Mouse (Mus musculus) midbrain, embryonic 13.5 days (tissue): ENCODE results near the gene Echdc3. TPM values are rescaled to one million over a fixed set of nuclear protein-coding genes. Genes with fewer than 3 reads are reported as not detected.

Source experiments
- ATAC-seq: fragments of 200-750 bp; cut with Nextera tagmentation; 2 replicates; pipeline ENCODE4 v1.8.0; 2017; ENCODE audit warnings: mild to moderate bottlenecking, moderate TSS enrichment, moderate library complexity
- H3K27ac ChIP-seq: fragments of 300-500 bp; sonication (generic); 2 replicates; pipeline ENCODE4 v1.5.1; 2015; ENCODE audit warnings: inconsistent platforms, mild to moderate bottlenecking, moderate library complexity
- H3K27me3 ChIP-seq: fragments of 300-500 bp; sonication (generic); 2 replicates; pipeline ENCODE4 v1.6.1; 2015; ENCODE audit warnings: mild to moderate bottlenecking, inconsistent platforms
- H3K36me3 ChIP-seq: fragments of 300-500 bp; sonication (generic); 2 replicates; pipeline ENCODE4 v1.6.1; 2015; ENCODE audit warnings: mild to moderate bottlenecking, inconsistent platforms
- H3K4me1 ChIP-seq: fragments of 300-500 bp; sonication (generic); replicated peaks from 2 replicates; pipeline ENCODE4 v1.6.1; 2015; ENCODE audit warnings: inconsistent platforms
- H3K4me2 ChIP-seq: fragments of 300-500 bp; sonication (generic); replicated peaks from 2 replicates; pipeline ENCODE4 v1.6.1; 2015; ENCODE audit warnings: moderate library complexity, mild to moderate bottlenecking, inconsistent platforms
- H3K4me3 ChIP-seq: fragments of 300-500 bp; sonication (generic); replicated peaks from 2 replicates; pipeline ENCODE4 v1.5.1; 2015; ENCODE audit warnings: mild to moderate bottlenecking, inconsistent platforms
- H3K9ac ChIP-seq: fragments of 300-500 bp; sonication (generic); replicated peaks from 2 replicates; pipeline ENCODE4 v1.6.1; 2015; ENCODE audit warnings: mild to moderate bottlenecking, inconsistent platforms
- H3K9me3 ChIP-seq: fragments of 300-500 bp; sonication (generic); 2 replicates; pipeline ENCODE4 v1.6.1; 2016; ENCODE audit warnings: mild to moderate bottlenecking, inconsistent platforms
- WGBS: fragments of 180-500 bp; shearing (Covaris S2); methylation state at CpG from one replicate; pipeline ENCODE4 v1.1.7; 2015; 5-methylcytosine and 5-hydroxymethylcytosine counted together
- polyA plus RNA-seq: library from polyadenylated mRNA; unstranded; fragments of >200 nt; fragmentation: Nextera tagmentation; extraction: Ambion mirVana; gene quantifications from 2 replicates; pipeline ENCODE4 v1.2.1, GENCODE M21; 2015

The Echdc3 gene
- polyA plus RNA-seq, 1 experiment from 2014 or later, result 1.9 TPM

DNA sequence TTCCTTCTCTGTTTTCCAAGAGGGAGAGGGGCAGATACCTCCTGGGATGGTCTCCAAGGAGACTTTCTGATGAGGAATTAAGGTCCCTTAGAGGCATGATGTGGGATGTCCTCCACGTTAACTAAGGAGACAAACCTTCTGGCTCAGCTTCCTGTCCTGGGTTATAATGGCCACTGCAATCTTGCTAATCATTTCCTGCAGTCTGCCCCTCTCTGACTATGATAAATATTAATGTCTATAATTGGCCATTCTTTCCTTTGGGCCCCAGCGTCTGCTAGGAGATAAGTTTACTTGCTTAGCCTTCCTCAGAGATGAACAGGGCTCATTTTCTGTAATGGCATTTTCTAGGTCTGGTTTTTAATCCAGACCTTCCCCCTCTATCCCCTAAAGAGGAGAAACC lies 53.1 kb downstream of the Echdc3 start:
- WGBS, result 66% methylated on average over 2 of the region's 2 CpGs
- no peak for ATAC-seq
- Histone ChIP-seq H3K4me2 (no peak overlapping the region), H3K4me3 (no peak overlapping the region), H3K36me3 (no peaks in the 10 kb centered on the region), H3K9me3 (no peaks in the 10 kb centered on the region), H3K9ac (no peak overlapping the region), H3K27ac (no peak overlapping the region), H3K4me1 (no peaks in the 10 kb centered on the region), H3K27me3 (no peaks in the 10 kb centered on the region)

DNA sequence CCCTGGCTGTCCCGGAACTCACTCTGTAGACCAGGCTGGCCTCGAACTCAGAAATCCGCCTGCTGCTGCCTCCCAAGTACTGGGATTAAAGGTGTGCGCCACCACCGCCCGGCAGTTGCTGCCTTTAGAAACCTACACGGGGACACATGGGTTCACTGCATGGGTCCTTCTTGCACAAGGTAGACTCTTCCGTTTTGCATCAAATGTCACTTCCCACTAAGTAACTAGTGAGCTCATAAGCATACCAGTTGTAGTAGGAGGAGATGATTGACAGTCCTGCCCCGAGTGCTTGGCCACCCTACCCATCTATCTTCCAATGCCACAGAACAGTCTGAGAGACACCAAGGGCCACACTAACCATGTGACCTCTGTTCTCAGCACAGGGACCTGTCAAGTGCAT lies 53.6 kb downstream of the Echdc3 start:
- no peak overlapping the region for H3K27ac ChIP-seq
- no peak overlapping the region for H3K4me2 ChIP-seq
- no peak overlapping the region for H3K4me3 ChIP-seq
- no peaks in the 10 kb centered on the region for H3K4me1 ChIP-seq
- ATAC-seq, result no peak
- H3K27me3 ChIP-seq, result no peaks in the 10 kb centered on the region
- H3K36me3 ChIP-seq, result no peaks in the 10 kb centered on the region
- H3K9ac ChIP-seq, result no peak overlapping the region
- H3K9me3 ChIP-seq, result no peaks in the 10 kb centered on the region
- WGBS, result 94% methylated on average over 9 of the region's 9 CpGs

- ATAC-seq, result no peak
- H3K36me3 ChIP-seq, result no peaks in the 10 kb centered on the region
- no peaks in the 10 kb centered on the region for H3K9me3 ChIP-seq
- H3K27ac ChIP-seq, result no peak overlapping the region
- H3K9ac ChIP-seq, result no peak overlapping the region
- no peaks in the 10 kb centered on the region for H3K27me3 ChIP-seq
- H3K4me3 ChIP-seq, result no peak overlapping the region
- 93% methylated on average over 7 of the region's 7 CpGs for WGBS
- no peaks in the 10 kb centered on the region for H3K4me1 ChIP-seq
- no peak overlapping the region for H3K4me2 ChIP-seq
These were observed 55.2 kb downstream of the Echdc3 start for GRCm38 (mm10) chr2:6157635-6158034.

- no peak overlapping the region for H3K27ac ChIP-seq
- H3K4me2 ChIP-seq, result no peak overlapping the region
- H3K9me3 ChIP-seq, result no peaks in the 10 kb centered on the region
- no peaks in the 10 kb centered on the region for H3K36me3 ChIP-seq
- H3K4me3 ChIP-seq, result no peak overlapping the region
- no peaks in the 10 kb centered on the region for H3K4me1 ChIP-seq
- 93% methylated on average over 4 of the region's 4 CpGs for WGBS
- H3K9ac ChIP-seq, result no peak overlapping the region
- H3K27me3 ChIP-seq, result no peaks in the 10 kb centered on the region
- no peak for ATAC-seq
These were observed 55.6 kb downstream of the Echdc3 start for GRCm38 (mm10) chr2:6157208-6157607.

DNA sequence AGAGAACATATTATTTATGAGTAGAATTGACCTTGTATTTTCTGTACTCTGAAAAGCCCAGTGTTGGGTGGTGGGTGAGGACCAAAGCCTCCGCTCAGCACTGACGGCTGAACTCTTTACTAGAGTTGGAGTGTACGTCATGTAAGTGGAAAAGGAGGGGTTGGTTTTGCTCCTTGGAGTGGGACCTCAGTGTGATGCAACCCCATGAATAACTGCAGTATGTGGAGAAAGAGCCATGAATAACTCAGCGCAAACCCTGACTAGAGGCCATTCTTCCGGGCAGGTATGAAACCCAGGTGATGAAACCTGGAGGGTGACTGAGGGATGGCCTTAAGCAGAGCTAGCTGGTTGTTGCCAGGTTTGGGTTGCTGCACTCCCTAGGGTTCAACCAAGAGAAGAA lies 63.0 kb downstream of the Echdc3 start:
- H3K4me1 ChIP-seq, result no peaks in the 10 kb centered on the region
- H3K9me3 ChIP-seq, result no peaks in the 10 kb centered on the region
- no peak overlapping the region for H3K27ac ChIP-seq
- no peaks in the 10 kb centered on the region for H3K27me3 ChIP-seq
- H3K9ac ChIP-seq, result no peak overlapping the region
- no peaks in the 10 kb centered on the region for H3K36me3 ChIP-seq
- ATAC-seq, result no peak
- no peak overlapping the region for H3K4me3 ChIP-seq
- 97% methylated on average over 5 of the region's 5 CpGs for WGBS
- H3K4me2 ChIP-seq, result no peak overlapping the region

GRCm38 (mm10) chr2:6146901-6147300 lies 65.9 kb downstream of the Echdc3 start:
- Histone ChIP-seq H3K27me3 (no peaks in the 10 kb centered on the region), H3K36me3 (no peaks in the 10 kb centered on the region), H3K4me3 (no peak overlapping the region), H3K4me1 (no peaks in the 10 kb centered on the region), H3K27ac (no peak overlapping the region), H3K4me2 (no peak overlapping the region), H3K9me3 (no peaks in the 10 kb centered on the region), H3K9ac (no peak overlapping the region)
- WGBS, result 88% methylated on average over 7 of the region's 7 CpGs
- no peak for ATAC-seq

- no peaks in the 10 kb centered on the region for H3K4me1 ChIP-seq
- H3K4me3 ChIP-seq, result no peak overlapping the region
- no peaks in the 10 kb centered on the region for H3K9me3 ChIP-seq
- H3K4me2 ChIP-seq, result no peak overlapping the region
- no peaks in the 10 kb centered on the region for H3K27me3 ChIP-seq
- WGBS, result 69% methylated on average over 4 of the region's 4 CpGs
- H3K27ac ChIP-seq, result no peak overlapping the region
- H3K36me3 ChIP-seq, result no peaks in the 10 kb centered on the region
- ATAC-seq, result no peak
- H3K9ac ChIP-seq, result no peak overlapping the region
These were observed 66.6 kb downstream of the Echdc3 start for GRCm38 (mm10) chr2:6146257-6146656.

- H3K9ac ChIP-seq, result no peak overlapping the region
- H3K36me3 ChIP-seq, result no peaks in the 10 kb centered on the region
- no peak overlapping the region for H3K4me2 ChIP-seq
- WGBS, result 80% methylated on average over 10 of the region's 10 CpGs
- no peak overlapping the region for H3K4me3 ChIP-seq
- H3K27ac ChIP-seq, result no peak overlapping the region
- no peaks in the 10 kb centered on the region for H3K4me1 ChIP-seq
- 0 out of 2 replicates have a peak, but pooled peaks have one; percentile 48 for ATAC-seq
- no peaks in the 10 kb centered on the region for H3K27me3 ChIP-seq
- no peaks in the 10 kb centered on the region for H3K9me3 ChIP-seq
These were observed 67.2 kb downstream of the Echdc3 start for GRCm38 (mm10) chr2:6145611-6146010.

- Histone ChIP-seq H3K4me1 (no peaks in the 10 kb centered on the region), H3K9ac (no peak overlapping the region), H3K27me3 (no peaks in the 10 kb centered on the region), H3K27ac (no peak overlapping the region), H3K9me3 (no peaks in the 10 kb centered on the region), H3K4me2 (no peak overlapping the region), H3K4me3 (no peak overlapping the region), H3K36me3 (no peaks in the 10 kb centered on the region)
- WGBS, result 74% methylated on average over 16 of the region's 16 CpGs
- ATAC-seq, result no peak
These were observed 69.7 kb downstream of the Echdc3 start for GRCm38 (mm10) chr2:6142915-6143654.

DNA sequence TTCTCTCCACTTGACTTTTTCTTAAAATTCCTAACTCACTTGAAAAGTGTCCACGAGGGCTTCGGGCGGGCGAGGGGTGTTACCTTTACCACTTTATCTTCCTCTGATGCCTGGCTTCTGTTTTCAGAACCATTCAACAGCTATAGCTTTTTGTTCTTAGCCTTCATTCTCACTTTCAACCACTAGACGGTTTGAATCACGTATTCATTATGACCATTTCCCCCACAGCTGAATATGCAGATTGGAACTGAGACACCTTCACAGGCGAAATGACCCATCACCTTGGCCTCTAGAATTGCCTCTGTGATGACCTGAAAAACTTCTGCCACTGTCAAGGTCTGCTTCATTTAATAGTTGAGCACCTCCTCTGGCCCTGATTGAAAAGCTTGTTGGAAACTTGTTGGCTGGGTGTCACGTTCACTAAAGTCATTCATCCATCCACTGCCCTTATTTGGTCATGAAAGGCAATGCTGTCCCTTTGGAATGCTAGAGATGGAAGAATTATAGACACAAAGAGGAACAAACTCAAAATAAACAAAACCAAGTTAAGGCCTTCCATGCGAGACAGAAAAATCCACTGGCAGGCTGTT lies 72.2 kb downstream of the Echdc3 start:
- H3K4me2 ChIP-seq, result no peak overlapping the region
- no peaks in the 10 kb centered on the region for H3K9me3 ChIP-seq
- 86% methylated on average over 9 of the region's 9 CpGs for WGBS
- H3K27me3 ChIP-seq, result no peaks in the 10 kb centered on the region
- ATAC-seq, result no peak
- H3K9ac ChIP-seq, result no peak overlapping the region
- no peak overlapping the region for H3K27ac ChIP-seq
- no peak overlapping the region for H3K4me3 ChIP-seq
- no peaks in the 10 kb centered on the region for H3K4me1 ChIP-seq
- H3K36me3 ChIP-seq, result no peaks in the 10 kb centered on the region
